Mouse (Mus musculus): ENCODE data around the gene Nanog. TPM values are rescaled to one million over a fixed set of nuclear protein-coding genes. Genes with fewer than 3 reads are reported as not detected.
A peak's percentile ranks its signal among the peaks of the same experiment; 100 is the strongest.
"Not testable (repeated sequence)": the region's sequence is repeated elsewhere in the genome, so short reads cannot be mapped to it uniquely, and the experiment has no call there.

Gene Nanog
- polyA plus RNA-seq, 1 experiment from 2014 or later: not detected

DNA sequence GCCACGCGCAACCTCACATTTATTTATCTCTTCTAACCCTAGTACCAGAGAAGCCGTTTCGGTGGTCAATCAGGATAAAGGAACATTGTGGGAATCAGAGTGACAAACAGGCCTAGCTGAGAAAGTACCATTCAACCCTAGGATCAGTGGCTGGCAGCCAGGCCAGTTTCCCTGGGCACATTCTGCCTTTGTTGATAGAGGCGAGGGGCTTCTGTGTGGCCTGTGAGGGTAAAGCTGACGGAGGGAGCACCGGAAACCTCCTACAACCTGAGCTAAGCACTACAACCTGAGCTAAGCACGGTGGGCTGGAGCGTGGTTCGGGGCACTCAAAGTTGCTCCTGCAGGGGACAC, 37.1 kb upstream of the Nanog start:
- no peaks in the 10 kb centered on the region for H3K27me3 ChIP-seq
- no peak overlapping the region for H3K9ac ChIP-seq
- H3K4me3 ChIP-seq (replicated peaks): 0 out of 2 replicates have a peak overlapping the region, but pooled peaks have one; percentile 35
- H3K27ac ChIP-seq: no peak overlapping the region
- ATAC-seq (ENCODE audit: low read depth): no peak
- 49% methylated on average over 10 of the region's 10 CpGs for WGBS (ENCODE audit: insufficient replicate concordance)
- H3K9me3 ChIP-seq (replicated peaks): no peaks in the 10 kb centered on the region
- H3K4me2 ChIP-seq: peak overlapping the region; percentile 56
- no peaks in the 10 kb centered on the region; the same call in none of the 2 replicates for H3K4me1 ChIP-seq (replicated peaks)
- no peaks in the 10 kb centered on the region for H3K36me3 ChIP-seq
- DNase-seq: no peak

DNA sequence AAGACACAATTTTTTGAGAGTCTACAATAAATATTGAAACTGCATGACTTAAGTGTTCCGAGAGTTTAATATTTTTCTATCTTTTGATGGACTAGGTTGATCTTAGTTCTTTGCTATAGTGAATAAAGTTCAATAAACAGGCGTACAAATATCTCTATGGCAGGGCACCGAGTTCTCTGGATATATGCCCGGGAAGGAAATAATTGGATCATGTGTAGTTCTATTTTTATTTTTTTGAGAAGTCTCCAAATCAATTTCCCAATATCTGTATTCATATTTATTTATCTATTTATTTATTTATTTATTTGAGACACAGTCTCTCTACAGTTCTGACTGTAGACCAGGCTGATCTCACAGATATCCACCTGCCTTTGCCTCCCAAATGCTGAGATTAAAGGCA, 36.4 kb upstream of the Nanog start:
- no peak for DNase-seq
- H3K4me2 ChIP-seq: no peak overlapping the region
- H3K36me3 ChIP-seq: no peaks in the 10 kb centered on the region
- no peak overlapping the region for H3K9ac ChIP-seq
- no peaks in the 10 kb centered on the region; the same call in none of the 2 replicates for H3K4me1 ChIP-seq (replicated peaks)
- H3K27me3 ChIP-seq: no peaks in the 10 kb centered on the region
- no peaks in the 10 kb centered on the region for H3K9me3 ChIP-seq (replicated peaks)
- WGBS (ENCODE audit: insufficient replicate concordance): 77% methylated on average over 4 of the region's 4 CpGs
- no peak overlapping the region for H3K27ac ChIP-seq
- no peak overlapping the region for H3K4me3 ChIP-seq (replicated peaks)
- ATAC-seq (ENCODE audit: low read depth): no peak

DNA sequence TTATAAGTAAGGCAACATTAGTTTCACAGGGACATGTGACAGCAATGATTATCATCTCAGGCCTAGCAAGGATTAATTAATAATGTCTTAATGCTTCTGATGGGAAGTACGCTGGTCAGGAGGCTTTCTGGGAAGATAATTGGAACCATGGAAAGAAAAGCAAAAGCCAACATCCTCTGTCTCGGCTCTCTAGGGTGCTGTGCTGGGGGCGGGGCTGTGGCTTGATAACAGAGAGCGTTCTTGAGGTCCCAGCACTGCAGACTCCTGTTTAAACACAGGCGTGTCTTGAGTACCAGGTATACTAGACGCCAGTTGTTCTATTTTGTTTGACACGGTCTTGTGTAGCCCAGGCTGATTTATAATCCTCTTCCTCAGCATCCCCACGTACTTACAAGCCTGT, 34.5 kb upstream of the Nanog start:
- no peaks in the 10 kb centered on the region; the same call in none of the 2 replicates for H3K4me1 ChIP-seq (replicated peaks)
- no peaks in the 10 kb centered on the region for H3K9me3 ChIP-seq (replicated peaks)
- H3K36me3 ChIP-seq: no peaks in the 10 kb centered on the region
- no peak overlapping the region for H3K9ac ChIP-seq
- H3K4me2 ChIP-seq: no peak overlapping the region
- ATAC-seq (ENCODE audit: low read depth): no peak
- no peaks in the 10 kb centered on the region for H3K27me3 ChIP-seq
- DNase-seq: no peak
- 39% methylated on average over 8 of the region's 8 CpGs for WGBS (ENCODE audit: insufficient replicate concordance)
- H3K27ac ChIP-seq: no peak overlapping the region
- H3K4me3 ChIP-seq (replicated peaks): no peak overlapping the region

DNA sequence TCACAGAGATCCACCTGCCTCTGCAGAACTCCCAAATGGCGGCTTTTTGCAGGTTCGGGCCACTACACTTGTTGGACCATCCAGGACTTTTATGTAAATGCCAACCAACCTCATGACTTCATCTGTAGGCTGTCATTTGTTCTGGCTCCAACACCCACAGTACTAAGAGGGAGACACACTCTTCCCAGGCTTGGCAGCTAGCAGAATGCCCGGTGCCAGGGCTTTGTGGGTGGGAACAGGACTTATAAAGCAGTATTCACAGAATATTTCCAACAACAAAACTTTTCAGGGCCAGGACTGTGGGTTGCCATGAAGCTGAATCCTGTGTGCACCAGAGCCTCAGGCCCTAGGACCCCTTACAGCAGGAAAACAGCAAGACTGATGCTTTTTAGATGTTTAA, 24.6 kb upstream of the Nanog start:
- DNase-seq (no peak), ATAC-seq (ENCODE audit: low read depth) (no peak)
- H3K4me3 ChIP-seq (replicated peaks): no peak overlapping the region
- WGBS (ENCODE audit: insufficient replicate concordance): 65% methylated on average over 3 of the region's 3 CpGs
- no peak overlapping the region for H3K27ac ChIP-seq
- H3K4me2 ChIP-seq: no peak overlapping the region
- no peaks in the 10 kb centered on the region for H3K4me1 ChIP-seq (replicated peaks)
- H3K9ac ChIP-seq: no peak overlapping the region
- H3K36me3 ChIP-seq: no peaks in the 10 kb centered on the region
- no peaks in the 10 kb centered on the region for H3K27me3 ChIP-seq
- no peaks in the 10 kb centered on the region for H3K9me3 ChIP-seq (replicated peaks)

DNA sequence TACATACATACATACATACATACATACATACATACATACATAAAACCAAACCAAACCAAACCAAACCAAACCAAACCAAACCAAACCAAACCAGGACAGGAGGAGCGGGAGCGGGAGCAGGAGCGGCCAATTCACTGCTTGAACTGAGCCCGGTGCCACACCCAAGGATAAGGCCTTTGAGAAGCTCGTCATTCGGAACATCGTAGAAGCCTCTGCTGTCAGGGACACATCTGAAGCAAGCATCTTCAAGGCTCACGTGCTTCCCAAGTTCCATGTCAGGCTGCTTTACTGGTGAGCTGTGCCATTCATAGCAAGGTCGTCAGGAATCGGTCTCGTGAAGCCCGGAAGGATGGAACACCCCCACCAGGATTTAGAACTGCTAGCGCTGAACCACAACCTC, 20.6 kb upstream of the Nanog start:
- Histone ChIP-seq H3K9me3 (replicated peaks) (no peaks in the 10 kb centered on the region), H3K4me3 (replicated peaks) (no peak overlapping the region), H3K9ac (no peak overlapping the region), H3K4me2 (no peak overlapping the region), H3K27ac (no peak overlapping the region), H3K27me3 (no peaks in the 10 kb centered on the region), H3K4me1 (replicated peaks) (no peaks in the 10 kb centered on the region), H3K36me3 (no peaks in the 10 kb centered on the region)
- 82% methylated on average over 13 of the region's 13 CpGs for WGBS (ENCODE audit: insufficient replicate concordance)
- DNase-seq: no peak
- ATAC-seq (ENCODE audit: low read depth): no peak

DNA sequence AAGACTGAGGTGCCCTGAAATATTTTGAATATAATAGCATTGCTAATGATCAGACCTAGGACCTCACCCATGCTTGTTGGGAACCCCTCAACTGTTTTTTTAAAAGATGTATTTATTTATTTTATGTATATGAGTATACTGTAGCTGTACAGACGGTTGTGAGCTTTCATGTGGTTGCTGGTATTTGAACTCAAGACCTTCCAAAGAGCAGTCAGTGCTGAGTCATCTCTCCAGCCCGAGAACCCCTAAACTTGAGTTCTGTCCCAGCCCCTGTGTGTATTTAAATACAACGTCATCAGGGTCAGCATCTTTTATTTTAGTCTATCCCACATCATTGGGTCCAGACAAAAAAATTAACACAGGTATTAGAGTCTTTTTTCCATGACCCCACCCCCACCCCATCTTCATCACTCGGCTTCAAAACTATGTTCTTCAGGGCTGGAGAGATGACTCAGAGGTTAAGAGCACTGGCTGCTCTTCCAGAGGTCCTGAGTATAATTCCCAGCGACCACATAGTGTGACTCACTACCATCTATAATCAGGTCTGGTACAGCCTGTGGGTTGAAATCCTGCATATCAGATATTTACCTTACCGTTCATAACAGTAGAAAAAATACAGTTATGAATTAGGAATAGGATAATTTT, 17.8 kb upstream of the Nanog start:
- no peak overlapping the region for H3K4me2 ChIP-seq
- H3K4me3 ChIP-seq (replicated peaks): no peak overlapping the region
- no peaks in the 10 kb centered on the region for H3K36me3 ChIP-seq
- no peak overlapping the region for H3K27ac ChIP-seq
- 57% methylated on average over 6 of the region's 6 CpGs for WGBS (ENCODE audit: insufficient replicate concordance)
- no peaks in the 10 kb centered on the region for H3K4me1 ChIP-seq (replicated peaks)
- ATAC-seq (ENCODE audit: low read depth): no peak
- H3K27me3 ChIP-seq: no peaks in the 10 kb centered on the region
- no peaks in the 10 kb centered on the region for H3K9me3 ChIP-seq (replicated peaks)
- no peak overlapping the region for H3K9ac ChIP-seq
- no peak for DNase-seq

DNA sequence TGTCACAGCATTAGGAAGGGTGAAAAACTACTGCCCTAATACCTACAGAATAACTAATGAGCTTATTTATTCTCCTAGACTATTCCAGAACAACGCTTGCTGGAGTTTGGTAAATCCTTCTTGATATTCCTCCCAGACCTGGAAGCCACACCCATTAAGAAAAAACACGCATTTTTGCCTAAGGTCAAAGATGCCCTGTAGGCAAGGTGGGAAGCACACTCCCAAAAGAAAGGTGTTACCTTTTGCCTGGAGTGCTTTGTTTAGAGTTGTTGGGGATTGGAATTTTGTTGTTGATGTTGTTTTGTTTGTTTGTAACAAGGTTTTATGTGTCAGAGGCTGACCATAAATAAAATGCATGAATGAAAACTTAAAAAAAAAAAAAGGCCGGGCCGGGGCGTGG, 17.2 kb upstream of the Nanog start:
- Histone ChIP-seq H3K27ac (no peak overlapping the region), H3K27me3 (no peaks in the 10 kb centered on the region), H3K4me1 (replicated peaks) (no peaks in the 10 kb centered on the region), H3K4me2 (no peak overlapping the region), H3K36me3 (no peaks in the 10 kb centered on the region), H3K4me3 (replicated peaks) (no peak overlapping the region), H3K9me3 (replicated peaks) (no peaks in the 10 kb centered on the region), H3K9ac (no peak overlapping the region)
- DNase-seq (no peak), ATAC-seq (ENCODE audit: low read depth) (no peak)
- WGBS (ENCODE audit: insufficient replicate concordance): 70% methylated on average over 5 of the region's 5 CpGs

DNA sequence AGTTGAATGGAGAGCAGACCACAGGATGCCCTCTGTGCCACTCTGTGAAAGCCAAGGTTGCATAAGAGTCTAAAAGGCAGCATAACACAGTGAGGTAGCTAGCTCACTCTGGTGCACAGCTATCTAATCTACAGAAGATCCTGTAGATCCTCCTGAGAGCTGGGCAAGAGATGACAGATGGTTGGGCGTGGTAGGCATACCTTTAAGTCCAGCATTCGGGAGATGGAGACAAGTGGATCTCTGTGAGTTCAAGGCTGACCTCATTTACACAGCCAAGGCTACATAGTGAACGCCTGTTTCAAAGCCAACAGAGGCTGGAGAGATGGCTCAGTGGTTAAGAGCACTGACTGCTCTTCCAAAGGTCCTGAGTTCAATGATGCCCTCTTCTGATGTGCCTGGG, 11.9 kb upstream of the Nanog start:
- 65% methylated on average over 3 of the region's 3 CpGs for WGBS (ENCODE audit: insufficient replicate concordance)
- H3K27ac ChIP-seq: no peak overlapping the region
- H3K9ac ChIP-seq: no peak overlapping the region
- H3K4me3 ChIP-seq (replicated peaks): no peak overlapping the region
- no peak for ATAC-seq (ENCODE audit: low read depth)
- H3K4me2 ChIP-seq: no peak overlapping the region
- H3K27me3 ChIP-seq: no peaks in the 10 kb centered on the region
- H3K36me3 ChIP-seq: no peaks in the 10 kb centered on the region
- H3K4me1 ChIP-seq (replicated peaks): no peaks in the 10 kb centered on the region
- H3K9me3 ChIP-seq (replicated peaks): no peaks in the 10 kb centered on the region
- DNase-seq: no peak

DNA sequence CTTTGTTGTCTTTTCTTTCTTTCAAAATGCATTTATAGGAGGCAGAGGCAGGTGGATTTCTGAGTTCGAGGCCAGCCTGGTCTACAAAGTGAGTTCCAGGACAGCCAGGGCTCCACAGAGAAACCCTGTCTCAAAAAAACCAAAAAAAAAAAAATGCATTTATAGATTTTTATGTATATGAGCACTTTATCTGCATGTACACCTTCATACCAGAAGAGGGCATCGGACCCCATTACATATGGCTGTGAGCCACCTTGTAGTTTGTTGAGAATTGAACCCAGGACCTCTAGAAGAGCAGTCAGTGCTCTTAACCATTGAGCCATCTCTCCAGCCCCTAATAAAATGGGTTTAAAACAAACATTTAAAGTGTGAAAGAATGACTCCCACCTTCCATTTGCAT, 7.7 kb upstream of the Nanog start:
- not testable (repeated sequence) for H3K4me1 ChIP-seq (replicated peaks); ATAC-seq (ENCODE audit: low read depth); H3K9me3 ChIP-seq (replicated peaks); H3K27me3 ChIP-seq; H3K4me2 ChIP-seq; H3K27ac ChIP-seq; H3K4me3 ChIP-seq (replicated peaks); DNase-seq; H3K36me3 ChIP-seq; H3K9ac ChIP-seq
- WGBS (ENCODE audit: insufficient replicate concordance): 54% methylated on average over 2 of the region's 2 CpGs

DNA sequence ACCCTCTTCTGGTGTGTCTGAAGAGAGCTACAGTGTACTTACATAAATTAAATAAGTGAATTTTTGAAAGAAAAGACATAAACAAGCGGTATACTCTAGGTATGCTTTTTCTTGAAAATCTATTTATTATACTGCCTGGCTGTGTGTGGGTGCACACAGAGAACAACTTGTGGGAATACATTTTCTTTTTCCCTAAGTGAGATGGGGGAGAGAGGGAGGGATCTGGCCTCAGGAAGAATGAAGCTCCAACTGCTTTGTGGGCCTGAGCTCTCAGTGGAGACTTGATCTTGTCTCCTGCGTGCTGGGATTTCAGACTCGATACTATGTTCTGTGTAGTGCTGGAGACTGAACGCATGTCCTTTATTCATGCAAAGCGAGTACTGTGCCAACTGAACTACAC, 5.5 kb upstream of the Nanog start:
- no peak overlapping the region for H3K4me3 ChIP-seq (replicated peaks)
- no peak overlapping the region for H3K27ac ChIP-seq
- no peak for ATAC-seq (ENCODE audit: low read depth)
- no peaks in the 10 kb centered on the region; the same call in 1 of the 2 replicates for H3K4me1 ChIP-seq (replicated peaks)
- H3K27me3 ChIP-seq: peaks cover 5% of the 10 kb centered on the region; the same call in 1 of the 2 replicates
- no peaks in the 10 kb centered on the region for H3K36me3 ChIP-seq
- DNase-seq: no peak
- no peak overlapping the region for H3K9ac ChIP-seq
- H3K4me2 ChIP-seq: no peak overlapping the region
- H3K9me3 ChIP-seq (replicated peaks): no peaks in the 10 kb centered on the region
- WGBS (ENCODE audit: insufficient replicate concordance): 69% methylated on average over 5 of the region's 5 CpGs

DNA sequence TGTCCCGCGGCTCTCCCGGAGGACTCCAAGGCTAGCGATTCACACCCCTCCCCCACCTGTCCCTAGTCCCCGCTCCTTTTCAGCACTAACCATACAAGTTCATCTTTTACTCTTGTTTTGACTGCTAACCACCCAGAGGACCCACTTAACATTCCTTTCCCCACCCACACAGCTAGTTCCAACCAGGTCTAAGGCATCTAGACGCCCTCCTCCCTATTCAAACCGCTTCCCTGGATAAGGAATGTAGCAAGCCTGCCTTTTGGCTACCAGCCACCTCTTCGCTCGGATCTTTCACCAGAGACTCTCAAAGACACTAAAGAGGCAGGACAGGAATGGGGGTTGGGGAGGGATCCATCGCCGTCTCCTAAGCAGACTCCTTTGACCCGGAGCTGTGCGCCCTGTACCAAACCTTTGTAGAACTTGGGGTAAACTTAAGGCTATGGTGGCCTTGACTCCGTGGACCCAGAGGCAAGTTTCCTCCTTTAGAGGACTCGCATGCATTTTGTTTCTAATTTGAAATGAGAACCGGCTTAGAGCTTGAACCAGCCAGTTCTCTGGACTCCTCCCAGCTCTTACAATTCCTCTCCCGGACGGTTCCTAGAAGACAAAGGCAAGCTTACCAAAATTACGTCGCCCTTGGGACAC, 4.7 kb upstream of the Nanog start:
- no peak overlapping the region for H3K27ac ChIP-seq
- H3K4me3 ChIP-seq (replicated peaks): no peak overlapping the region
- H3K4me1 ChIP-seq (replicated peaks): no peaks in the 10 kb centered on the region; the same call in 1 of the 2 replicates
- 18% methylated on average over 20 of the region's 20 CpGs for WGBS (ENCODE audit: insufficient replicate concordance)
- ATAC-seq (ENCODE audit: low read depth) (no peak), DNase-seq (no peak)
- H3K4me2 ChIP-seq: 0 out of 2 replicates have a peak overlapping the region, but pooled peaks have one; percentile 10
- H3K9ac ChIP-seq: no peak overlapping the region
- peaks cover 11% of the 10 kb centered on the region; the same call in 1 of the 2 replicates for H3K27me3 ChIP-seq
- no peaks in the 10 kb centered on the region for H3K36me3 ChIP-seq
- H3K9me3 ChIP-seq (replicated peaks): no peaks in the 10 kb centered on the region

DNA sequence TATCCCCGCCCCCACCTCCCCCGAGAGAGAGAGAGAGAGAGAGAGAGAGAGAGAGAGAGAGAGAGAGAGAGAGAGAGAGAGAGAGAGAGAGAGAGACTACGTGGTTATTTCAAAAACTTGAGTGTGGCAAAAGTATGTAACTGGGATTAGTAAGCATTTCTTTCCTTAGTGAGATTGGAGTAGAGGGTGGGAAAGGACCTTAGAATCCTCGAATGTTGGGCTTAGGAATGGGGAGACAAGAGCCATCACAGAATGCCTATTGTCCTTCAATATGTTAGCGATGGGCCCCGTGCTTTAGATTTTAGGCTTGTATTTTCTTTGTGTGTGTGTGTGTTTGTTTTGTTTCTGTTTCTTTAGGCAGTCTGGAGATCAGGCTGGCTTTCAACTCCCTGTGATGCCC, 4.0 kb upstream of the Nanog start:
- Histone ChIP-seq H3K4me3 (replicated peaks) (no peak overlapping the region), H3K9ac (no peak overlapping the region), H3K4me2 (no peak overlapping the region), H3K27me3 (peaks cover 12% of the 10 kb centered on the region), H3K4me1 (replicated peaks) (no peaks in the 10 kb centered on the region; the same call in 1 of the 2 replicates), H3K27ac (no peak overlapping the region), H3K9me3 (replicated peaks) (no peaks in the 10 kb centered on the region), H3K36me3 (no peaks in the 10 kb centered on the region)
- ATAC-seq (ENCODE audit: low read depth): no peak
- no peak for DNase-seq
- 31% methylated on average over 6 of the region's 6 CpGs for WGBS (ENCODE audit: insufficient replicate concordance)

All from liver, embryonic 13.5 days (tissue).